Mouse (Mus musculus): ENCODE results near the gene Pex16. TPM values are rescaled to one million over a fixed set of nuclear protein-coding genes. Genes with fewer than 3 reads are reported as not detected.

Pex16 gene
- 80.9 and 81.3 TPM in 2 replicates for polyA plus RNA-seq (2012; rRNA removed)

DNA sequence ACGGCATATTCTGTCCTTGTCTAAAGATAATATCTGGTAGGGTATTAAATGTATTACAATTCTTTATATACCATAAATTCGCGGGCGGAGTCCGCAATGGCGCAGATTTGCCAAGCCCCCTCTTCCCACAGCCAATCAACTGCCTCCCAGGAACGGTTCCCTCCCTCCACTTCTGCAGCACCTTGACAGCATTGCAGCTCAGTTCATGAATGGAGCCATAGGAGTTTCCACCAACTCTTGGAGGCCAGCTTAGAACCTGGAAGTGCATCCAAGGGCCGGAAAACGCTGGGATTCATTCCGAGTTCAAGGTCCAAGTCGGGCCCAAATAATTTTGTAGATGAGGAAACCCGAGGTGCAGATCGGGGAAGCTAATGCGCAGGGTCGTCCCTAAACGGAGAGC lies at the start of gene Pex16, which contains the start of gene Large2:
Gene Pex16, plus strand, starts transcription at position 163 of the 400 bp plus-strand sequence.
Gene Large2, minus strand, starts transcription at position 356 of the 400 bp plus-strand sequence.

DNA sequence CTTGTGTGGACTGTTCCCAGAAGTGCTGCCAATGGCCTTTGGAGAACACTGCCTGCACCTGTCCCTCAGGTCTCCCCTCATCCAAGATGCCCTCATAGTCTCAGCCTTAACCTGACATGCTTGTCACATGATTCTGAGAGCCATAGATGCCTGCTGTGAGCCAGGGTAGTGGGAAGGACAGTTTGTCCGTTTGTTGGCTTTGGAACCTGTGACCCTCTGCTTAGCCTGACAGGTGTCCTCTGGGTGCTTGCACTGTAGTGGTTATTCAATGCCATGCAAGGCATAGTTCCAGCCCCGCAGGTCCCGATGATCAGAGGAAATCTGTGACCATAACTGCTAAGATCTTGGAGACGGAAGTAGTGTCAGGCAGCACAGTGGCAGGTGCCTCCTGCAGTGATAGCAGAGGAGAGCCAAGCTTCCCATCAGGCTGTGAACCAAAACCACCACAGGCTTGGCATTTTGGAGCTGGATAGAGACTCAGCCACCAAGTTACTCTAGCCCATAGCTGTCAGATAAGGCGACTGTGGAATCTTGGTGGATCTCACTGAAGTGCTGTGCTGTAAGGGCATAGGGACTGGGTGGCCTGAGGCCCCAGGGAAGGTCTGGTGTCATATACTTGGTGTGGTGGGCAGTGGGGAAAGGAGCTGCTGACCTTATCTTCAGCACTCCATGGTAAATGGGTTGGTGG lies 7.6 kb downstream of the Pex16 start, which contains the start of gene 1700029I15Rik:
Gene 1700029I15Rik, plus strand, starts transcription at position 638 of the 688 bp plus-strand sequence.

DNA sequence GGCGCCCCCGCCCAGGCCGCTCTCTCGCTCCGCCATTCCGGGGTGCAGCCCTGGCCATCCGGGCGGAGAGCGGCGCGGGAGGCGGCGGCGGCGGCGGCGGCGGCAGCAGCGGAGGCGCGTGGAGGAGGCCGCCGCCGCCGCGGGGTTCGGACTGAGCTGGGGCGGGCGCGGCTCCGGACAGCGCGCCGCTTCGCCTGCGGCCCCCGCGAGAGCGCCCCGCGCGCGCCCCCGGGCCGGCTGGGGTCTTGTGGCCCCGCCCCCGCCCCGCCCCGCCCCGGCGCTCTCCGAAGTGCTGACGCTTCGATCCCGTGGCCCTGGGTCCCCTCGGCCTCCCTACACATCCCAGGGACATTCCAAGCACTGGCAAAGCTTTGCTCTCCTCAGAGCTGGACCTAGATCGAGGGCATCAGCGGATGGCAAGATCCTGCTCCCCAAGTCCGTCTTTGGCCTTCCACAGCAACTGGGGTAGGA lies 26.6 kb downstream of the Pex16 start, which contains the start of gene Mapk8ip1:
Gene Mapk8ip1, minus strand, starts transcription at position 173 of the 471 bp plus-strand sequence.

Other genes with a start within 250 kb of the Pex16 start
- gene Large2, start 193 bp downstream of the Pex16 start, polyA plus RNA-seq (2012; rRNA removed): 28.8 and 35.9 TPM in 2 replicates
- 3.1 and 3.4 TPM in 2 replicates for gene 1700029I15Rik, start 7.9 kb downstream of the Pex16 start, polyA plus RNA-seq (2012; rRNA removed)
- gene Mapk8ip1, start 26.6 kb downstream of the Pex16 start, polyA plus RNA-seq (2012; rRNA removed): 17.8 and 18.8 TPM in 2 replicates
- gene Cry2, start 59.4 kb downstream of the Pex16 start, polyA plus RNA-seq (2012; rRNA removed): 18.4 and 23.3 TPM in 2 replicates
- 326 and 466 TPM in 2 replicates for gene Slc35c1, start 85.9 kb downstream of the Pex16 start, polyA plus RNA-seq (2012; rRNA removed)
- 13.0 and 15.3 TPM in 2 replicates for gene Chst1, start 225.0 kb downstream of the Pex16 start, polyA plus RNA-seq (2012; rRNA removed)

All from colon, adult 2 months (tissue).